Mouse (Mus musculus) erythroblast, embryonic 14.5 days (primary cell): ENCODE measurements around the gene Tspan18. TPM values are rescaled to one million over a fixed set of nuclear protein-coding genes. Genes with fewer than 3 reads are reported as not detected.

Source experiments
- H3K27me3 ChIP-seq: 2 replicates; pipeline ENCODE4 v1.6.1; 2012; ENCODE audit warnings: inconsistent platforms; ENCODE audit not compliant: control insufficient read depth
- H3K36me3 ChIP-seq: 2 replicates; pipeline ENCODE4 v1.6.1; 2012; ENCODE audit warnings: mild to moderate bottlenecking, inconsistent platforms; ENCODE audit not compliant: control insufficient read depth
- H3K4me1 ChIP-seq: 2 replicates; pipeline ENCODE4 v1.6.1; 2012; ENCODE audit warnings: inconsistent platforms; ENCODE audit not compliant: control insufficient read depth
- H3K4me3 ChIP-seq: replicated peaks from 2 replicates; pipeline ENCODE3; 2012; ENCODE audit warnings: moderate library complexity, mild to moderate bottlenecking, inconsistent platforms
- H3K9me3 ChIP-seq: 2 replicates; pipeline ENCODE4 v1.6.1; 2012; ENCODE audit warnings: low read length, inconsistent platforms, mixed read lengths; ENCODE audit not compliant: control insufficient read depth
- GATA1 ChIP-seq: IDR thresholded peaks from 2 replicates; pipeline ENCODE4 v1.6.1; 2012; ENCODE audit warnings: low read length, inconsistent platforms, mixed read lengths
- TAL1 ChIP-seq: IDR thresholded peaks from 3 replicates; pipeline ENCODE4 v1.6.1; 2012; ENCODE audit warnings: low read length, inconsistent platforms, mixed read lengths
- polyA plus RNA-seq: library from polyadenylated mRNA; stranded (reverse); fragments of >175 nt; gene quantifications from 2 replicates; pipeline ENCODE4 v1.2.3, GENCODE M21; 2012

Gene Tspan18
- polyA plus RNA-seq, 1 experiment: 0.50 TPM

GRCm38 (mm10) chr2:93365411-93365810, 31.1 kb upstream of the Tspan18 start:
- H3K27me3 ChIP-seq: peaks cover 26% of the 10 kb centered on the region
- no peak overlapping the region for H3K4me3 ChIP-seq
- H3K4me1 ChIP-seq: peaks cover 17% of the 10 kb centered on the region
- TF ChIP-seq TAL1 (no peak), GATA1 (no peak)
- H3K36me3 ChIP-seq: no peaks in the 10 kb centered on the region
- H3K9me3 ChIP-seq: no peaks in the 10 kb centered on the region

GRCm38 (mm10) chr2:93364951-93365350, 30.6 kb upstream of the Tspan18 start:
- H3K27me3 ChIP-seq: peaks cover 23% of the 10 kb centered on the region
- no peak for TF ChIP-seq TAL1
- TF ChIP-seq GATA1: no peak
- H3K4me3 ChIP-seq: no peak overlapping the region

GRCm38 (mm10) chr2:93361454-93361853, 27.1 kb upstream of the Tspan18 start:
- Histone ChIP-seq H3K9me3 (no peaks in the 10 kb centered on the region), H3K27me3 (peaks cover 3% of the 10 kb centered on the region; the same call in 1 of the 2 replicates), H3K4me1 (peaks cover 55% of the 10 kb centered on the region), H3K4me3 (no peak overlapping the region), H3K36me3 (no peaks in the 10 kb centered on the region)
- TF ChIP-seq GATA1: no peak
- no peak for TF ChIP-seq TAL1

More at GRCm38 (mm10) chr2:93364951-93365350, 30.6 kb upstream of the Tspan18 start:
- peaks cover 22% of the 10 kb centered on the region for H3K4me1 ChIP-seq
- H3K36me3 ChIP-seq: no peaks in the 10 kb centered on the region
- H3K9me3 ChIP-seq: no peaks in the 10 kb centered on the region

GRCm38 (mm10) chr2:93360310-93360709, 26.0 kb upstream of the Tspan18 start:
- TF ChIP-seq GATA1 (no peak), TAL1 (no peak)
- Histone ChIP-seq H3K36me3 (no peaks in the 10 kb centered on the region), H3K4me1 (peaks cover 65% of the 10 kb centered on the region)

GRCm38 (mm10) chr2:93357391-93357790, 23.1 kb upstream of the Tspan18 start:
- peaks cover 11% of the 10 kb centered on the region for H3K36me3 ChIP-seq
- H3K9me3 ChIP-seq: peaks cover 2% of the 10 kb centered on the region; the same call in 1 of the 2 replicates
- peak overlapping the region; percentile 50 for H3K4me3 ChIP-seq
- peaks cover 94% of the 10 kb centered on the region for H3K4me1 ChIP-seq
- no peak for TF ChIP-seq TAL1
- TF ChIP-seq GATA1: no peak
- H3K27me3 ChIP-seq: no peaks in the 10 kb centered on the region

More at GRCm38 (mm10) chr2:93360310-93360709, 26.0 kb upstream of the Tspan18 start:
- Histone ChIP-seq H3K9me3 (no peaks in the 10 kb centered on the region), H3K4me3 (no peak overlapping the region), H3K27me3 (no peaks in the 10 kb centered on the region)

- Histone ChIP-seq H3K9me3 (peaks cover 2% of the 10 kb centered on the region; the same call in 1 of the 2 replicates), H3K27me3 (no peaks in the 10 kb centered on the region), H3K4me3 (no peak overlapping the region), H3K4me1 (peaks cover 97% of the 10 kb centered on the region), H3K36me3 (peaks cover 26% of the 10 kb centered on the region)
- TF ChIP-seq GATA1 (no peak), TAL1 (no peak)
Measured at GRCm38 (mm10) chr2:93355845-93356244, 21.5 kb upstream of the Tspan18 start.

GRCm38 (mm10) chr2:93354621-93355020, 20.3 kb upstream of the Tspan18 start:
- Histone ChIP-seq H3K36me3 (peaks cover 30% of the 10 kb centered on the region), H3K9me3 (peaks cover 2% of the 10 kb centered on the region; the same call in 1 of the 2 replicates)
- no peak for TF ChIP-seq TAL1
- TF ChIP-seq GATA1: no peak

GRCm38 (mm10) chr2:93353725-93354124, 19.4 kb upstream of the Tspan18 start:
- H3K4me1 ChIP-seq: peaks cover 90% of the 10 kb centered on the region
- peak overlapping the region; percentile 68 for H3K4me3 ChIP-seq

More at GRCm38 (mm10) chr2:93354621-93355020, 20.3 kb upstream of the Tspan18 start:
- H3K27me3 ChIP-seq: no peaks in the 10 kb centered on the region
- H3K4me3 ChIP-seq: no peak overlapping the region
- peaks cover 95% of the 10 kb centered on the region for H3K4me1 ChIP-seq

GRCm38 (mm10) chr2:93352915-93353685, 18.8 kb upstream of the Tspan18 start:
- Histone ChIP-seq H3K27me3 (no peaks in the 10 kb centered on the region), H3K36me3 (peaks cover 36% of the 10 kb centered on the region), H3K4me1 (peaks cover 87% of the 10 kb centered on the region), H3K9me3 (peaks cover 2% of the 10 kb centered on the region; the same call in 1 of the 2 replicates), H3K4me3 (peak overlapping the region; percentile 68)
- TF ChIP-seq GATA1 (no peak), TAL1 (no peak)

More at GRCm38 (mm10) chr2:93353725-93354124, 19.4 kb upstream of the Tspan18 start:
- Histone ChIP-seq H3K36me3 (peaks cover 32% of the 10 kb centered on the region), H3K9me3 (peaks cover 2% of the 10 kb centered on the region; the same call in 1 of the 2 replicates), H3K27me3 (no peaks in the 10 kb centered on the region)
- TF ChIP-seq TAL1: peak; percentile 95
- TF ChIP-seq GATA1: peak; percentile 89
